Mouse (Mus musculus) mature B cell (primary cell): Measurements from ENCODE around the gene Slc25a26.

Experiments used
- in situ Hi-C: fragments of 300-500 bp; cut with MboI; formaldehyde crosslinking; loops from 2 replicates; pipeline ENCODE4 v1.14.3; 2019

Gene Slc25a26

GRCm38 (mm10) chr6:94640297-94640696, 140.2 kb downstream of the Slc25a26 start:
- in situ Hi-C loops, result no loop called here

GRCm38 (mm10) chr6:94642048-94642447, 141.9 kb downstream of the Slc25a26 start:
- in situ Hi-C loops, result no loop called here

GRCm38 (mm10) chr6:94643989-94644388, 143.9 kb downstream of the Slc25a26 start:
- in situ Hi-C loops, result no loop called here

GRCm38 (mm10) chr6:94644641-94645040, 144.5 kb downstream of the Slc25a26 start:
- in situ Hi-C loops, result no loop called here

- in situ Hi-C loops, result no loop called here
These were observed 145.6 kb downstream of the Slc25a26 start for GRCm38 (mm10) chr6:94645723-94646122.

- in situ Hi-C loops, result no loop called here
These were observed 146.2 kb downstream of the Slc25a26 start for GRCm38 (mm10) chr6:94646274-94646863.

GRCm38 (mm10) chr6:94646902-94647301, 146.8 kb downstream of the Slc25a26 start:
- in situ Hi-C loops, result no loop called here

GRCm38 (mm10) chr6:94647574-94648430, 147.7 kb downstream of the Slc25a26 start:
- in situ Hi-C loops, result no loop called here

GRCm38 (mm10) chr6:94648496-94648895, 148.4 kb downstream of the Slc25a26 start:
- in situ Hi-C loops, result no loop called here

GRCm38 (mm10) chr6:94649637-94650036, 149.5 kb downstream of the Slc25a26 start:
- in situ Hi-C loops, result no loop called here

- in situ Hi-C loops, result no loop called here
These were observed 151.4 kb downstream of the Slc25a26 start for GRCm38 (mm10) chr6:94651541-94651940.

GRCm38 (mm10) chr6:94652659-94653213, 152.6 kb downstream of the Slc25a26 start:
- in situ Hi-C loops, result no loop called here

GRCm38 (mm10) chr6:94653388-94654316, 153.5 kb downstream of the Slc25a26 start:
- in situ Hi-C loops, result no loop called here
